Mouse (Mus musculus): ENCODE results near the gene Dbp.

GRCm38 (mm10) chr7:45716460-45716857 is 11.6 kb downstream of the Dbp start:
- TF ChIP-seq POLR2A (IDR thresholded peaks at IDR 0.05; ENCODE audit: borderline replicate concordance, extremely low read depth, insufficient read depth, insufficient read length, poor library complexity, severe bottlenecking) (no peak), CTCF (IDR thresholded peaks at IDR 0.05; ENCODE audit: borderline replicate concordance, extremely low read depth, insufficient read depth, insufficient read length) (no peak)

Data from brain, embryonic 14.5 days (tissue).